Mouse (Mus musculus): Measurements from ENCODE around the gene Sf3b3. TPM values are rescaled to one million over a fixed set of nuclear protein-coding genes. Genes with fewer than 3 reads are reported as not detected.

The Sf3b3 gene
- polyA plus RNA-seq, 1 experiment from 2014 or later, result 238 TPM

GRCm38 (mm10) chr8:110810481-110811065, 36.0 kb downstream of the Sf3b3 start:
- WGBS, result 93% methylated on average over 7 of the region's 7 CpGs
- Histone ChIP-seq H3K36me3 (peaks cover 72% of the 10 kb centered on the region), H3K27ac (no peak overlapping the region), H3K9me3 (replicated peaks) (no peaks in the 10 kb centered on the region), H3K4me1 (no peaks in the 10 kb centered on the region), H3K27me3 (ENCODE audit: low read depth, poor library complexity, severe bottlenecking) (no peaks in the 10 kb centered on the region), H3K4me3 (no peak overlapping the region)
- DNase-seq (ENCODE audit: low spot score), result no peak

GRCm38 (mm10) chr8:110809831-110810230, 36.8 kb downstream of the Sf3b3 start:
- DNase-seq (ENCODE audit: low spot score), result no peak
- Histone ChIP-seq H3K4me1 (no peaks in the 10 kb centered on the region), H3K27ac (no peak overlapping the region), H3K9me3 (replicated peaks) (no peaks in the 10 kb centered on the region), H3K4me3 (no peak overlapping the region), H3K36me3 (peaks cover 64% of the 10 kb centered on the region), H3K27me3 (ENCODE audit: low read depth, poor library complexity, severe bottlenecking) (no peaks in the 10 kb centered on the region)
- WGBS, result 68% methylated on average over 2 of the region's 2 CpGs

- Histone ChIP-seq H3K27me3 (ENCODE audit: low read depth, poor library complexity, severe bottlenecking) (no peaks in the 10 kb centered on the region), H3K9me3 (replicated peaks) (no peaks in the 10 kb centered on the region), H3K4me1 (no peaks in the 10 kb centered on the region), H3K4me3 (no peak overlapping the region), H3K36me3 (peaks cover 54% of the 10 kb centered on the region), H3K27ac (no peak overlapping the region)
- DNase-seq (ENCODE audit: low spot score), result no peak
- WGBS, result 60% methylated on average over 13 of the region's 13 CpGs
Observed at GRCm38 (mm10) chr8:110808495-110809472, 37.8 kb downstream of the Sf3b3 start.

GRCm38 (mm10) chr8:110806146-110806545, 40.4 kb downstream of the Sf3b3 start:
- no peaks in the 10 kb centered on the region for H3K9me3 ChIP-seq (replicated peaks)
- no peaks in the 10 kb centered on the region for H3K27me3 ChIP-seq (ENCODE audit: low read depth, poor library complexity, severe bottlenecking)
- no peak overlapping the region for H3K4me3 ChIP-seq
- WGBS, result 86% methylated on average over 1 of the region's 1 CpGs
- H3K27ac ChIP-seq, result no peak overlapping the region
- H3K36me3 ChIP-seq, result peaks cover 28% of the 10 kb centered on the region
- no peaks in the 10 kb centered on the region for H3K4me1 ChIP-seq
- no peak for DNase-seq (ENCODE audit: low spot score)

- no peaks in the 10 kb centered on the region for H3K27me3 ChIP-seq (ENCODE audit: low read depth, poor library complexity, severe bottlenecking)
- H3K4me3 ChIP-seq, result no peak within 1 kb of the TSS
Observed at GRCm38 (mm10) chr8:110805669-110806068, 40.9 kb downstream of the Sf3b3 start, which contains the start of gene Il34. TSS of gene Il34 (minus strand) at chr8:110805924.

GRCm38 (mm10) chr8:110804825-110805514, 41.6 kb downstream of the Sf3b3 start:
- WGBS, result 67% methylated on average over 3 of the region's 3 CpGs
- H3K4me1 ChIP-seq, result no peaks in the 10 kb centered on the region
- no peaks in the 10 kb centered on the region for H3K9me3 ChIP-seq (replicated peaks)
- no peak overlapping the region for H3K4me3 ChIP-seq
- DNase-seq (ENCODE audit: low spot score), result no peak
- H3K27me3 ChIP-seq (ENCODE audit: low read depth, poor library complexity, severe bottlenecking), result no peaks in the 10 kb centered on the region
- no peak overlapping the region for H3K27ac ChIP-seq
- H3K36me3 ChIP-seq, result peaks cover 16% of the 10 kb centered on the region

More at GRCm38 (mm10) chr8:110805669-110806068, 40.9 kb downstream of the Sf3b3 start, which contains the start of gene Il34:
- Histone ChIP-seq H3K27ac (no peak within 1 kb of the TSS), H3K36me3 (peaks cover 23% of the 10 kb centered on the region), H3K4me1 (no peaks in the 10 kb centered on the region), H3K9me3 (replicated peaks) (no peaks in the 10 kb centered on the region)
- WGBS, result 53% methylated on average over 12 of the region's 12 CpGs
- DNase-seq (ENCODE audit: low spot score), result no peak

- H3K4me3 ChIP-seq, result no peak overlapping the region
- 93% methylated on average over 9 of the region's 9 CpGs for WGBS
- H3K9me3 ChIP-seq (replicated peaks), result no peaks in the 10 kb centered on the region
- no peaks in the 10 kb centered on the region for H3K27me3 ChIP-seq (ENCODE audit: low read depth, poor library complexity, severe bottlenecking)
- DNase-seq (ENCODE audit: low spot score), result no peak
- H3K36me3 ChIP-seq, result peaks cover 5% of the 10 kb centered on the region
- H3K27ac ChIP-seq, result no peak overlapping the region
- H3K4me1 ChIP-seq, result no peaks in the 10 kb centered on the region
Observed at GRCm38 (mm10) chr8:110803856-110804255, 42.7 kb downstream of the Sf3b3 start.

- Histone ChIP-seq H3K36me3 (no peaks in the 10 kb centered on the region), H3K4me3 (no peak overlapping the region), H3K4me1 (no peaks in the 10 kb centered on the region), H3K27me3 (ENCODE audit: low read depth, poor library complexity, severe bottlenecking) (no peaks in the 10 kb centered on the region), H3K9me3 (replicated peaks) (no peaks in the 10 kb centered on the region), H3K27ac (no peak overlapping the region)
- DNase-seq (ENCODE audit: low spot score), result no peak
- WGBS, result 92% methylated on average over 5 of the region's 5 CpGs
Observed at GRCm38 (mm10) chr8:110802988-110803387, 43.6 kb downstream of the Sf3b3 start.

GRCm38 (mm10) chr8:110797086-110797485, 49.5 kb downstream of the Sf3b3 start:
- WGBS, result 95% methylated on average over 8 of the region's 8 CpGs
- Histone ChIP-seq H3K36me3 (no peaks in the 10 kb centered on the region), H3K4me3 (no peak overlapping the region), H3K4me1 (0 out of 2 replicates have a peak, but pooled peaks cover 4% of the 10 kb centered on the region), H3K27ac (no peak overlapping the region), H3K9me3 (replicated peaks) (no peaks in the 10 kb centered on the region), H3K27me3 (ENCODE audit: low read depth, poor library complexity, severe bottlenecking) (no peaks in the 10 kb centered on the region)
- no peak for DNase-seq (ENCODE audit: low spot score)

- no peak overlapping the region for H3K27ac ChIP-seq
- DNase-seq (ENCODE audit: low spot score), result no peak
- WGBS, result 89% methylated on average over 7 of the region's 7 CpGs
Observed at GRCm38 (mm10) chr8:110794363-110794965, 52.1 kb downstream of the Sf3b3 start.

GRCm38 (mm10) chr8:110793936-110794335, 52.7 kb downstream of the Sf3b3 start:
- no peaks in the 10 kb centered on the region for H3K9me3 ChIP-seq (replicated peaks)
- 91% methylated on average over 9 of the region's 9 CpGs for WGBS
- DNase-seq (ENCODE audit: low spot score), result no peak
- no peaks in the 10 kb centered on the region for H3K36me3 ChIP-seq
- H3K4me3 ChIP-seq, result no peak overlapping the region
- H3K27me3 ChIP-seq (ENCODE audit: low read depth, poor library complexity, severe bottlenecking), result no peaks in the 10 kb centered on the region
- H3K4me1 ChIP-seq, result peaks cover 7% of the 10 kb centered on the region; the same call in 1 of the 2 replicates
- H3K27ac ChIP-seq, result no peak overlapping the region

More at GRCm38 (mm10) chr8:110794363-110794965, 52.1 kb downstream of the Sf3b3 start:
- H3K4me3 ChIP-seq, result no peak overlapping the region
- H3K36me3 ChIP-seq, result no peaks in the 10 kb centered on the region
- no peaks in the 10 kb centered on the region for H3K9me3 ChIP-seq (replicated peaks)
- no peaks in the 10 kb centered on the region for H3K27me3 ChIP-seq (ENCODE audit: low read depth, poor library complexity, severe bottlenecking)
- peaks cover 4% of the 10 kb centered on the region; the same call in 1 of the 2 replicates for H3K4me1 ChIP-seq

- Histone ChIP-seq H3K9me3 (replicated peaks) (no peaks in the 10 kb centered on the region), H3K4me3 (no peak overlapping the region), H3K27me3 (ENCODE audit: low read depth, poor library complexity, severe bottlenecking) (no peaks in the 10 kb centered on the region), H3K36me3 (no peaks in the 10 kb centered on the region), H3K27ac (no peak overlapping the region; the same call in 1 of the 2 replicates), H3K4me1 (peaks cover 7% of the 10 kb centered on the region; the same call in 1 of the 2 replicates)
- WGBS, result 86% methylated on average over 9 of the region's 9 CpGs
- DNase-seq (ENCODE audit: low spot score), result no peak
Observed at GRCm38 (mm10) chr8:110793511-110793910, 53.1 kb downstream of the Sf3b3 start.
